Comparison of ENCODE assay signal across 8 mouse cellular contexts in the genomic region with DNA sequence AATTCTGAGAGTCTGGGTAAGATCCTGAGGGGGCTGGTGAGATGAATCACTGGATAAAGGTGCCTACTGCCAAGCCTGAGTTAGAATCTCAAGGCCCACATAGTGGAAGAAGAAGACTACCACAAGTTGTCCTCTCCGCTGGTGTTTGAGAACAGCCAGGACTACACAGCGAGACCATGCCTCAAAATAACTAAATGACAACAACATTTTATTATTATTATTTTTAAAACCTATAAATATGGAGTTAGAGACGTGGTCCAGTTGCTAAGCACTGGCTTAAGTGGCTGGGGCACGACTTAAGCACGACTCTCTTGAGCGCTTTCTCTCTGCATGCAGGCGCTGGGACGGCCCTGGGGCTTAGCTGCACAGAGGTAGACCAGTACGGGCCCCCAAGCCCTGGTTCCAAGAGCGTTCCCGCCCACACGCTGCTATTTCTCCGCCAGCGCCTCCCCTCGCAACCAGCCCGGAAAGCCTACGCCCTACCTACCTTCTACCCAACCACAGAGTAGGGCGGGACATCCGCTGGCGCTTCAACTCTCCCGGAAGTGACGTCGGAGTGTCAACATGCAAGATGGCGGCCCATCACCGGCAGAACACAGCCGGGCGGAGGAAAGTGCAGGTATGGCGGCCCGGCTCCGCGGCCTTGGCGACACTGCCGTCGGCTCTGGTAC. TPM values are rescaled to one million over a fixed set of nuclear protein-coding genes. Genes with fewer than 3 reads are reported as not detected.
DNase-seq lines count a peak whose midpoint lies in the region; ATAC-seq lines count a peak whose summit lies in the region.

Gene Wdr48 (plus strand): TSS at position 540 of the 671 bp plus-strand sequence.

- H3K4me2 ChIP-seq in hindbrain, embryonic 15.5 days, result peak within 1 kb of the TSS; percentile 74

- H3K9ac ChIP-seq in hindbrain, embryonic 15.5 days, result peak within 1 kb of the TSS; percentile 80

- H3K9me3 ChIP-seq in hindbrain, embryonic 15.5 days, result no peaks in the 10 kb centered on the region

- peak; percentile 98 for ATAC-seq in hindbrain, embryonic 15.5 days (ENCODE audit: low FRiP score, low read depth)

- peak within 1 kb of the TSS; percentile 89 for H3K27ac ChIP-seq in hindbrain, embryonic 15.5 days (replicated peaks)

- 4% methylated on average over 34 of the region's 34 CpGs for WGBS in hindbrain, embryonic 15.5 days

- H3K27me3 ChIP-seq in hindbrain, embryonic 15.5 days, result 0 out of 2 replicates have a peak, but pooled peaks cover 8% of the 10 kb centered on the region

- H3K4me3 ChIP-seq in hindbrain, embryonic 15.5 days, result peak within 1 kb of the TSS; percentile 92

- peak; percentile 98 for DNase-seq in T-cell, adult 2 months (ENCODE audit: low spot score)
- peak; percentile 95 to 97 for DNase-seq in cerebellum, postnatal 36 days
- DNase-seq in frontal cortex, postnatal 36 days (ENCODE audit: low spot score in 2 of 2), result peak; percentile 97 to 98
- DNase-seq in left cerebral cortex, adult 11 months (ENCODE audit: low spot score), result peak; percentile 95
- DNase-seq in lung, postnatal 4 days, result peak; percentile 97 to 98
- DNase-seq in retina, postnatal 7 days (ENCODE audit: low read depth, low spot score), result peak; percentile 99
- DNase-seq in urinary bladder, adult 2 months (ENCODE audit: low spot score), result peak; percentile 86

- H3K36me3 ChIP-seq in hindbrain, embryonic 15.5 days, result no peaks in the 10 kb centered on the region

- H3K4me1 ChIP-seq in hindbrain, embryonic 15.5 days (replicated peaks), result peaks cover 18% of the 10 kb centered on the region

RNA-seq across cellular contexts. Expression of gene Wdr48, which starts in this region (rescaled TPM):
- polyA plus RNA-seq in hindbrain, embryonic 15.5 days (2015; fragmentation: Nextera tagmentation; extraction: Ambion mirVana), result 64.3 and 65.4 TPM in 2 replicates
- polyA plus RNA-seq in urinary bladder, adult 2 months (2012; rRNA removed), result 42.2 and 42.5 TPM in 2 replicates

Comparison
In these comparisons a context has a peak if more than half of its experiments do, and no peak if none do; other contexts are left out.
1. Peak in every context shown above with its lines: DNase-seq, ATAC-seq, H3K4me3 ChIP-seq and H3K27ac ChIP-seq.